Mouse (Mus musculus) G1E-ER4 (cell line): ENCODE data around the gene Nr2c1. TPM values are rescaled to one million over a fixed set of nuclear protein-coding genes. Genes with fewer than 3 reads are reported as not detected.

Experiments
- GATA1 ChIP-seq: IDR thresholded peaks from one replicate; pipeline ENCODE4 v1.8.0; 2012; ENCODE audit warnings: low read length, inconsistent platforms
- polyA plus RNA-seq: library from polyadenylated mRNA; stranded (reverse); fragments of >175 nt; gene quantifications from 2 replicates; pipeline ENCODE4 v1.2.3, GENCODE M21; 2012

The Nr2c1 gene
- polyA plus RNA-seq, 1 experiment: 1.6 TPM

- no peak for TF ChIP-seq GATA1
Measured at GRCm38 (mm10) chr10:94129680-94130119, 18.1 kb upstream of the Nr2c1 start.

- TF ChIP-seq GATA1: no peak
Measured at GRCm38 (mm10) chr10:94133081-94133480, 14.7 kb upstream of the Nr2c1 start.

GRCm38 (mm10) chr10:94133674-94134073 lies 14.1 kb upstream of the Nr2c1 start:
- TF ChIP-seq GATA1: no peak

- no peak for TF ChIP-seq GATA1
Measured at GRCm38 (mm10) chr10:94134535-94135390, 13.1 kb upstream of the Nr2c1 start.

DNA sequence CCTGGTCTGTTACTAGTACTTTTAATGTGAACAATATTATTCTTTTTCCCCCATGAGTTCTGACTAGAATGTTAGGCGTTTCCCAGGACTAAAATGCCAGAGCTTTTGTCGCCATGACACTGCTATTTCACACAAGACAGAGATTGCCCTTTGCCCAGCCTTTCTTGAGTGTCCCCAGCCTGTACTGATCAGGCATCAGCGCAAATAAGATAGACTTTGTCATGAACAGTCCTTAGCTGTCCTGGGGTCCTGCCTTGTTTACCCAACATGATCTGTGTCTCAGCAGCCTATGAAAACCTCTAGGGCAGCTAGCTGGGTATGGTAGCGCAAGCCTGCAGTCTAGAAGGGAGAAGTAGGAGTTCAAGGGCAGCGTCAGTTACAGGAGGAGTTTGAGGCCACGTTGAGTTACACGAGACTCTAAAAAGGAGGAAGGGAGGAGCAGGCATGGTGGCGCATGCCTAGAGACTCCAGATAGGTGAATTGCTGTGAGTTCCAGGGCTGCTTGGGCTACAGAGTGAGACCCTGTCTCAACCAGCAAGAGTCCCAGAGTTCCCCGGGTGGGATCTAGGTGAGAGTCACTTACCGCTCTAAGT lies 8.8 kb upstream of the Nr2c1 start:
- TF ChIP-seq GATA1: no peak

DNA sequence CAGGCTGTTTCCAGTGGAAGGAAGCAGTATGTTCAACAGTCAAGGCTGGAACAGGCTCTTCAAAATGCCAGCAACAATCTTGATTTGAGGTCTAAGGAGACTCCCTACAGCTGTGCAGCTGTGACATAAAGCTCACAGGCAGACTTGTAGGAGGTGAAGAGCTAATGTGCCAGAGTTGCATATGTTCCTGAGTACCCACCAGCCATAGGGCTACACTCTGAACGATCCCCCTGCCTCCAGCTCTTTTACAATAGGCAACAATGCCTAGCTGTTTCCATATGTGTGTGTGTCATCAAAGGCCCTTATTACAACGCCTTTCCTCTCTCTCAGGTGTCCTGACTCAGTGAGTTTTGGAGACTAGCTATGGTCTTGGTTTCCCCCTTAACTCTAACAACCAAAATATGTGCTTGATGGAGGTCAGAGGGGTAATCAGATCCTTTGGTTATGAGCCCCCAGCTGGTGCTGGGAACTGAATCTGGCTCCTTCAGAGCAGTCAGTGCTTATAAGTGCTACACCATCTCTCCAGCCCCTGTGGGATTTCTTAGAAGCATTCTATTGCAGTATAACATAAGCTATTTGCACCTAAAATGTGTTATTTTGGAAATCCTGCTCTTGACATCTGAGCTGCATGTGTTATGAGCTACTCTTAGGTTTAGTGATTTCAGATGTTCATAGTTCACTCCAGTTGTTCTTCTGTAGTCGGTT lies 7.4 kb upstream of the Nr2c1 start:
- no peak for TF ChIP-seq GATA1

DNA sequence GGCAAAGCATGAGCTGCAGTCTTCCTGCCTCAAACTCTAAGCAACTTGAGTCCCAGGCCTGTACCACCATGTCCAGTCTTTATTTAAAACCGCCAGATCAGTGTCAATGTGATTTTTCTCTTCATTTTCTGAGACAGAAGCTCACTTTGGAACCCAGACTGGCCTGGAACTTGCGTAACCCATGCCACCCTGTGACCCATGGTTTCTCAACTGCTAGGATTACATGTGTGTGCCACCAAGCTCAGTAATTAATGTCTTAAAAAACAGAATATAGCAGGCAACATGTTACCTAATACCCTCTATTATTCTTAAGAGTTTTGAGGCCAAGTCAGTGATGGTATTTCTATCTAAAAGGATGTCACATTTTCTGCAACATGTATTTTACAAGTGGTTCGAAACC lies 5.4 kb upstream of the Nr2c1 start:
- no peak for TF ChIP-seq GATA1

- TF ChIP-seq GATA1: no peak
Measured at GRCm38 (mm10) chr10:94144581-94144980, 3.2 kb upstream of the Nr2c1 start.

DNA sequence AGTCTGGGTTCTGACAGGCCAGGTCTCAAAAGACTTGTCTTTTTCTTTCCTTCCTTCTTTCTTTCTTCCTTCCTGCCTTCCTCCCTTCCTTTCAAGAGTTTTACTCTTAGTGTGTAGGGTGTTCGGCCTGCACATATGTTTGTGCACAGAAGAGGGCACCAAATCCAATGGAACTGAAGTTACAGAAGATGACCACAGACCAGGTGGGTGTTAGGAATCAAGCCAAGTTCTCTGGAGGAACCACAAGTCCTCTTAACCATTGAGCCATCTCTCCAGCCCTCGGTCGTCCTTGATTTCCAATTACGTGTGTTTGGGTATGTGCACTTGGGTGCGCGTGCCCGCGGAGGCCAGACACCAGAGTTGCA lies 450 bp upstream of the Nr2c1 start:
- no peak for TF ChIP-seq GATA1

- no peak for TF ChIP-seq GATA1
Measured at GRCm38 (mm10) chr10:94151488-94151887, 3.7 kb downstream of the Nr2c1 start.

DNA sequence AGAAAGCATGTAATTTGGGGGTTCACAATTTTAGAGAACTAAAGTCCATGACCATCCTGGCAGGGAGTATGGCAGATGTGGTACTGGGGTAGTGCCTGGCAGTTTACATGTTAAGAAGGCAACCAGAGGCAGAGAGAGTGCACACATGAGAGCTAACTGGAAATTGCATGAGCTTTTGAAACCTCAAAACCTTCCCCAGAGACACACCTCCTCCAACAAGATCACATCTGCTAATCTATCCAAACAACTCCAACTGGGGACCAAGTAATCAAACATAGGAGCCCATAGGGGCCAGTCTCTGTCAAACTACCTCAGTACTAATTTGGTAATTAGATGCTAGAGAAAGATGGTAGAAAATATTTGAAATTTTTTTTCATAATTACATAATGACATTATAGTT lies 6.0 kb downstream of the Nr2c1 start:
- no peak for TF ChIP-seq GATA1

- no peak for TF ChIP-seq GATA1
Measured at GRCm38 (mm10) chr10:94158962-94159361, 11.1 kb downstream of the Nr2c1 start.

GRCm38 (mm10) chr10:94159406-94159805 lies 11.6 kb downstream of the Nr2c1 start:
- TF ChIP-seq GATA1: no peak

- no peak for TF ChIP-seq GATA1
Measured at GRCm38 (mm10) chr10:94161051-94161765, 13.4 kb downstream of the Nr2c1 start.

DNA sequence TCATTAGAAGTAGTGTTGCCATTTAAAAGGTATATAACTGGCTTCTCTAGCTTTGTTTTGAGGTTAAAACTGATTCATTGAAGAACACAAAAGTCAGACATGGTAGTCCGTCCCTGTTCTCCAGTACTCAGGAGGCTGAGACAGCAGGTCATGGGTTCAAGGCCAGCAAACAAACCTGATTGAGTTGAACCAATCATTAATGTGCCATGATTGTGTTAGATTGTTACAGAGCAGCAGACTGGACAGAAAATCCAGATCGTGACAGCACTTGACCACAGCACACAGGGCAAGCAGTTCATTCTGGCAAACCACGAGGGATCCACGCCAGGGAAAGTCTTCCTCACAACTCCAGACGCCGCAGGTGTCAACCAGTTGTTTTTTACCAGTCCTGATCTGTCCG lies 14.2 kb downstream of the Nr2c1 start:
- no peak for TF ChIP-seq GATA1
